Mouse (Mus musculus) lung, embryonic 15.5 days (tissue): ENCODE measurements at regions not wholly inside any gene's neighbourhood (a gene's known extent, or its start where the extent isn't known, plus 50 kb on each side); places are given as distances from the start of the nearest gene placed in this dataset.

Source experiments
- ATAC-seq: fragments of 200-750 bp; cut with Nextera tagmentation; 2 replicates; pipeline ENCODE4 v1.8.0; 2017; ENCODE audit warnings: moderate number of reproducible peaks, borderline replicate concordance; ENCODE audit not compliant: low FRiP score, low TSS enrichment; ENCODE audit errors: extremely low read depth
- H3K27ac ChIP-seq: fragments of 300-500 bp; sonication (generic); 2 replicates; pipeline ENCODE4 v1.5.1; 2015; ENCODE audit warnings: moderate library complexity, mild to moderate bottlenecking, inconsistent platforms
- H3K27me3 ChIP-seq: fragments of 300-500 bp; sonication (generic); 2 replicates; pipeline ENCODE4 v1.6.1; 2015; ENCODE audit warnings: inconsistent platforms
- H3K36me3 ChIP-seq: fragments of 300-500 bp; sonication (generic); 2 replicates; pipeline ENCODE4 v1.6.1; 2015; ENCODE audit warnings: inconsistent platforms
- H3K4me1 ChIP-seq: fragments of 300-500 bp; sonication (generic); 2 replicates; pipeline ENCODE4 v1.6.1; 2015; ENCODE audit warnings: inconsistent platforms
- H3K4me2 ChIP-seq: fragments of 300-500 bp; sonication (generic); 2 replicates; pipeline ENCODE4 v1.6.1; 2015; ENCODE audit warnings: inconsistent platforms, mild to moderate bottlenecking, moderate library complexity
- H3K4me3 ChIP-seq: fragments of 300-500 bp; sonication (generic); 2 replicates; pipeline ENCODE4 v1.5.1; 2015; ENCODE audit warnings: mild to moderate bottlenecking, inconsistent platforms
- H3K9ac ChIP-seq: fragments of 300-500 bp; sonication (generic); 2 replicates; pipeline ENCODE4 v1.6.1; 2015; ENCODE audit warnings: inconsistent platforms
- H3K9me3 ChIP-seq: fragments of 300-500 bp; sonication (generic); 2 replicates; pipeline ENCODE4 v1.6.1; 2016; ENCODE audit warnings: inconsistent platforms
- WGBS: fragments of 180-500 bp; shearing (Covaris S2); methylation state at CpG from one replicate; pipeline ENCODE4 v1.1.7; 2015; 5-methylcytosine and 5-hydroxymethylcytosine counted together

- Histone ChIP-seq H3K4me3 (no peak overlapping the region), H3K27me3 (no peaks in the 10 kb centered on the region), H3K9me3 (no peaks in the 10 kb centered on the region), H3K4me1 (no peaks in the 10 kb centered on the region), H3K27ac (no peak overlapping the region), H3K36me3 (no peaks in the 10 kb centered on the region), H3K4me2 (no peak overlapping the region), H3K9ac (no peak overlapping the region)
- 29% methylated on average over 9 of the region's 9 CpGs for WGBS
- no peak for ATAC-seq
Observed at GRCm38 (mm10) chr14:48580396-48580795, 93.2 kb downstream of the Otx2 start.

GRCm38 (mm10) chr14:48579985-48580384 lies 93.6 kb downstream of the Otx2 start:
- 72% methylated on average over 5 of the region's 5 CpGs for WGBS
- Histone ChIP-seq H3K36me3 (no peaks in the 10 kb centered on the region), H3K27me3 (no peaks in the 10 kb centered on the region)

More at GRCm38 (mm10) chr14:48579985-48580384, 93.6 kb downstream of the Otx2 start:
- H3K9ac ChIP-seq, result no peak overlapping the region
- H3K9me3 ChIP-seq, result no peaks in the 10 kb centered on the region
- no peak overlapping the region for H3K4me2 ChIP-seq
- ATAC-seq, result no peak
- H3K4me3 ChIP-seq, result no peak overlapping the region
- no peak overlapping the region for H3K27ac ChIP-seq
- no peaks in the 10 kb centered on the region for H3K4me1 ChIP-seq
